Mouse (Mus musculus) forelimb bud, embryonic 11.5 days (tissue): ENCODE measurements around the gene Wdr61.

Experiments used
- DNase-seq: peaks from one replicate; pipeline ENCODE4 v3.0.0-alpha.2; 2012; ENCODE audit warnings: low read depth, low spot score

Wdr61 gene

GRCm38 (mm10) chr9:54683814-54684605, 50.3 kb downstream of the Wdr61 start:
- no peak for DNase-seq

GRCm38 (mm10) chr9:54682846-54683245, 51.5 kb downstream of the Wdr61 start:
- no peak for DNase-seq

- peak; percentile 82 for DNase-seq
These were observed 57.8 kb downstream of the Wdr61 start for GRCm38 (mm10) chr9:54676531-54676986.

GRCm38 (mm10) chr9:54673887-54674286, 60.4 kb downstream of the Wdr61 start:
- DNase-seq = no peak

GRCm38 (mm10) chr9:54671962-54672361, 62.4 kb downstream of the Wdr61 start:
- DNase-seq = no peak

GRCm38 (mm10) chr9:54668455-54668854, 65.9 kb downstream of the Wdr61 start:
- DNase-seq = no peak

- no peak for DNase-seq
These were observed 68.2 kb downstream of the Wdr61 start for GRCm38 (mm10) chr9:54666116-54666515.
